Mouse (Mus musculus) heart, adult 2 months (tissue): ENCODE results near the gene Hdac4. TPM values are rescaled to one million over a fixed set of nuclear protein-coding genes. Genes with fewer than 3 reads are reported as not detected.

Experiments used
- DNase-seq, 2 experiments: peaks; one replicate each; pipeline ENCODE4 v3.0.0; 2021
- H3K27ac ChIP-seq: fragments of 200-600 bp; 2 replicates; pipeline ENCODE4 v1.8.1; 2022
- H3K27me3 ChIP-seq: fragments of 200-500 bp; 2 replicates; pipeline ENCODE4 v1.6.1; 2012; ENCODE audit warnings: mild to moderate bottlenecking, low read length, inconsistent platforms, mixed read lengths; ENCODE audit not compliant: control insufficient read depth, insufficient read depth
- H3K36me3 ChIP-seq: fragments of 200-500 bp; 2 replicates; pipeline ENCODE4 v1.6.1; 2012; ENCODE audit warnings: low read length, inconsistent platforms; ENCODE audit not compliant: control insufficient read depth, insufficient read depth
- H3K4me1 ChIP-seq: fragments of 200-500 bp; 2 replicates; pipeline ENCODE4 v1.6.1; 2011; ENCODE audit warnings: low read length; ENCODE audit not compliant: control insufficient read depth, insufficient read depth
- H3K4me3 ChIP-seq: fragments of 200-600 bp; 2 replicates; pipeline ENCODE4 v1.8.1; 2022
- H3K79me2 ChIP-seq: fragments of 200-500 bp; replicated peaks from 2 replicates; pipeline ENCODE4 v1.6.1; 2012; ENCODE audit warnings: mild to moderate bottlenecking, inconsistent platforms, low read length, moderate library complexity, mixed read lengths; ENCODE audit not compliant: control insufficient read depth, insufficient read depth
- H3K9ac ChIP-seq: fragments of 200-500 bp; 2 replicates; pipeline ENCODE4 v1.6.1; 2012; ENCODE audit warnings: low read depth, mild to moderate bottlenecking, control low read depth, inconsistent platforms, low read length, mixed read lengths
- CTCF ChIP-seq: fragments of 200-600 bp; IDR thresholded peaks from 2 replicates; pipeline ENCODE4 v1.8.1; 2022; ENCODE audit warnings: antibody characterized with exemption, mild to moderate bottlenecking, moderate library complexity
- EP300 ChIP-seq: fragments of 200-500 bp; IDR thresholded peaks from 2 replicates; pipeline ENCODE4 v1.6.1; 2011; ENCODE audit warnings: low read depth, low read length, control low read depth; ENCODE audit not compliant: insufficient read depth
- POLR2A ChIP-seq: fragments of 200-500 bp; IDR thresholded peaks from 2 replicates; pipeline ENCODE4 v1.6.1; 2011; ENCODE audit warnings: mild to moderate bottlenecking, low read depth, low read length, control low read depth; ENCODE audit not compliant: insufficient read depth
- WGBS: fragments of 180-500 bp; shearing (Covaris S2); methylation state at CpG from one replicate; pipeline ENCODE4 v1.1.7; 2018; 5-methylcytosine and 5-hydroxymethylcytosine counted together
- intact Hi-C: fragments of 180-260 bp; cut with DNase I; formaldehyde crosslinking; loops from one replicate; pipeline ENCODE4 v1.15.1; 2025
- polyA plus RNA-seq: library from polyadenylated mRNA; depleted of rRNA; stranded (reverse); fragments of >200 nt; gene quantifications from 2 replicates; pipeline ENCODE4 v1.2.3, GENCODE M21; 2012
- total RNA-seq, 2 experiments: library from RNA; stranded (reverse); gene quantifications; 2 replicates each; pipeline ENCODE4 v1.2.3; 2021

The Hdac4 gene
- total and polyA plus RNA-seq, 3 experiments, result 15.6 to 45.1 (median 41.3) TPM

GRCm38 (mm10) chr1:92063271-92063670 lies 132.2 kb downstream of the Hdac4 start:
- Histone ChIP-seq H3K36me3 (no peaks in the 10 kb centered on the region), H3K9ac (no peak overlapping the region), H3K79me2 (no peaks in the 10 kb centered on the region; the same call in 1 of the 2 replicates), H3K4me3 (no peak overlapping the region), H3K27ac (no peak overlapping the region), H3K4me1 (peaks cover 4% of the 10 kb centered on the region), H3K27me3 (no peaks in the 10 kb centered on the region)
- intact Hi-C loops, result no loop called here
- TF ChIP-seq CTCF, result no peak
- no peak for TF ChIP-seq EP300
- TF ChIP-seq POLR2A, result no peak
- DNase-seq, result no peak
- WGBS, result 95% methylated on average over 3 of the region's 3 CpGs

- no peak for DNase-seq
- TF ChIP-seq CTCF (no peak), POLR2A (no peak), EP300 (no peak)
- WGBS, result 88% methylated on average over 8 of the region's 8 CpGs
Observed at GRCm38 (mm10) chr1:92061198-92062073, 134.1 kb downstream of the Hdac4 start.

GRCm38 (mm10) chr1:92060532-92061064 lies 134.9 kb downstream of the Hdac4 start:
- no peaks in the 10 kb centered on the region for H3K27me3 ChIP-seq
- intact Hi-C loops, result no loop called here
- no peak overlapping the region for H3K27ac ChIP-seq
- H3K36me3 ChIP-seq, result no peaks in the 10 kb centered on the region
- H3K79me2 ChIP-seq, result no peaks in the 10 kb centered on the region; the same call in 1 of the 2 replicates
- TF ChIP-seq CTCF (no peak), EP300 (no peak), POLR2A (no peak)
- WGBS, result 63% methylated on average over 4 of the region's 4 CpGs
- DNase-seq, result no peak
- no peak overlapping the region for H3K9ac ChIP-seq
- H3K4me1 ChIP-seq, result peaks cover 6% of the 10 kb centered on the region
- no peak overlapping the region for H3K4me3 ChIP-seq

More at GRCm38 (mm10) chr1:92061198-92062073, 134.1 kb downstream of the Hdac4 start:
- no peak overlapping the region for H3K9ac ChIP-seq
- H3K36me3 ChIP-seq, result no peaks in the 10 kb centered on the region
- H3K27ac ChIP-seq, result no peak overlapping the region
- H3K79me2 ChIP-seq, result no peaks in the 10 kb centered on the region; the same call in 1 of the 2 replicates
- H3K4me1 ChIP-seq, result peaks cover 4% of the 10 kb centered on the region
- no peak overlapping the region for H3K4me3 ChIP-seq
- no peaks in the 10 kb centered on the region for H3K27me3 ChIP-seq
- intact Hi-C loops, result no loop called here

GRCm38 (mm10) chr1:92059571-92059970 lies 135.9 kb downstream of the Hdac4 start:
- H3K27ac ChIP-seq, result no peak overlapping the region
- no peaks in the 10 kb centered on the region; the same call in 1 of the 2 replicates for H3K79me2 ChIP-seq
- H3K4me1 ChIP-seq, result peaks cover 10% of the 10 kb centered on the region
- no peaks in the 10 kb centered on the region for H3K27me3 ChIP-seq
- WGBS, result 83% methylated on average over 1 of the region's 1 CpGs
- TF ChIP-seq POLR2A (no peak), CTCF (no peak), EP300 (no peak)
- no peak for DNase-seq
- H3K9ac ChIP-seq, result no peak overlapping the region
- no peaks in the 10 kb centered on the region; the same call in 1 of the 2 replicates for H3K36me3 ChIP-seq
- intact Hi-C loops, result no loop called here
- no peak overlapping the region for H3K4me3 ChIP-seq

- no peaks in the 10 kb centered on the region; the same call in 1 of the 2 replicates for H3K36me3 ChIP-seq
- WGBS, result 55% methylated on average over 5 of the region's 5 CpGs
- no peak overlapping the region for H3K27ac ChIP-seq
- peaks cover 10% of the 10 kb centered on the region for H3K4me1 ChIP-seq
- TF ChIP-seq CTCF (no peak), POLR2A (no peak), EP300 (no peak)
- H3K27me3 ChIP-seq, result no peaks in the 10 kb centered on the region
- no peak overlapping the region for H3K4me3 ChIP-seq
- no peak overlapping the region for H3K9ac ChIP-seq
- intact Hi-C loops, result no loop called here
- no peaks in the 10 kb centered on the region; the same call in 1 of the 2 replicates for H3K79me2 ChIP-seq
- no peak for DNase-seq
Observed at GRCm38 (mm10) chr1:92058731-92059425, 136.6 kb downstream of the Hdac4 start.

GRCm38 (mm10) chr1:92057068-92057467 lies 138.4 kb downstream of the Hdac4 start:
- Histone ChIP-seq H3K4me1 (peaks cover 10% of the 10 kb centered on the region), H3K36me3 (no peaks in the 10 kb centered on the region; the same call in 1 of the 2 replicates), H3K4me3 (no peak overlapping the region), H3K79me2 (no peaks in the 10 kb centered on the region), H3K9ac (no peak overlapping the region), H3K27ac (no peak overlapping the region), H3K27me3 (no peaks in the 10 kb centered on the region)
- intact Hi-C loops, result no loop called here
- DNase-seq, result no peak
- 67% methylated on average over 3 of the region's 3 CpGs for WGBS
- no peak for TF ChIP-seq EP300
